Mouse (Mus musculus): Measurements from ENCODE around the gene Rsl1d1. TPM values are rescaled to one million over a fixed set of nuclear protein-coding genes. Genes with fewer than 3 reads are reported as not detected.
A peak's percentile ranks its signal among the peaks of the same experiment; 100 is the strongest.
"Not testable (repeated sequence)": the region's sequence is repeated elsewhere in the genome, so short reads cannot be mapped to it uniquely, and the experiment has no call there.

Gene Rsl1d1
- polyA plus RNA-seq, 1 experiment from 2014 or later = 165 TPM

- H3K36me3 ChIP-seq = peaks cover 62% of the 10 kb centered on the region
- not testable (repeated sequence) for H3K27me3 ChIP-seq; H3K9ac ChIP-seq (replicated peaks); ATAC-seq; H3K4me1 ChIP-seq (replicated peaks); H3K4me3 ChIP-seq (replicated peaks); H3K4me2 ChIP-seq (replicated peaks); H3K9me3 ChIP-seq; H3K27ac ChIP-seq
- 15% methylated on average over 56 of the region's 56 CpGs for WGBS
These were observed 59.2 kb downstream of the Rsl1d1 start for GRCm38 (mm10) chr16:11143706-11144483.

Small RNA genes within 50 kb of the gene (microRNA-seq; reads per million reads assigned to microRNA genes)
- gene Gm23935 = 48.7 reads per million, percentile 46 among the genes with 10 or more reads in this experiment

Other genes starting within 250 kb of the Rsl1d1 start
- 133 and 140 TPM in 2 replicates for gene Snn, start 142.4 kb downstream of the Rsl1d1 start, polyA plus RNA-seq (2015; fragmentation: Nextera tagmentation; extraction: Ambion mirVana)
- gene Litaf, start 137.2 kb downstream of the Rsl1d1 start, polyA plus RNA-seq (2015; fragmentation: Nextera tagmentation; extraction: Ambion mirVana) = 31.5 and 33.5 TPM in 2 replicates
- 27.5 and 30.0 TPM in 2 replicates for gene Txndc11, start 68.7 kb downstream of the Rsl1d1 start, polyA plus RNA-seq (2015; fragmentation: Nextera tagmentation; extraction: Ambion mirVana)
- gene Zc3h7a, start 26.9 kb downstream of the Rsl1d1 start, polyA plus RNA-seq (2015; fragmentation: Nextera tagmentation; extraction: Ambion mirVana) = 75.1 and 79.3 TPM in 2 replicates
- 51.2 and 55.2 TPM in 2 replicates for gene Gspt1, start 51.0 kb upstream of the Rsl1d1 start, polyA plus RNA-seq (2015; fragmentation: Nextera tagmentation; extraction: Ambion mirVana)
- 0.27 TPM in 1 of 2 replicates, not detected in the other for gene Tnfrsf17, start 110.5 kb upstream of the Rsl1d1 start, polyA plus RNA-seq (2015; fragmentation: Nextera tagmentation; extraction: Ambion mirVana)
- 19.6 and 21.7 TPM in 2 replicates for gene Snx29, start 119.6 kb upstream of the Rsl1d1 start, polyA plus RNA-seq (2015; fragmentation: Nextera tagmentation; extraction: Ambion mirVana)

Data from midbrain, embryonic 13.5 days (tissue).